Mouse (Mus musculus) thymus, adult 2 months (tissue): ENCODE measurements at regions not wholly inside any gene's neighbourhood (a gene's known extent, or its start where the extent isn't known, plus 50 kb on each side); places are given as distances from the start of the nearest gene placed in this dataset.

Experiments
- CTCF ChIP-seq: fragments of 200-500 bp; IDR thresholded peaks from 2 replicates; pipeline ENCODE4 v1.5.1; 2012; ENCODE audit warnings: mild to moderate bottlenecking, control low read depth, low read length, moderate library complexity, borderline replicate concordance; ENCODE audit not compliant: control insufficient read depth, poor library complexity, insufficient read depth; ENCODE audit errors: extremely low read depth
- POLR2A ChIP-seq: fragments of 200-500 bp; IDR thresholded peaks from 2 replicates; pipeline ENCODE4 v1.6.1; 2012; ENCODE audit warnings: mild to moderate bottlenecking, low read length, control low read depth, moderate library complexity; ENCODE audit not compliant: control insufficient read depth, poor library complexity, insufficient read depth; ENCODE audit errors: extremely low read depth

DNA sequence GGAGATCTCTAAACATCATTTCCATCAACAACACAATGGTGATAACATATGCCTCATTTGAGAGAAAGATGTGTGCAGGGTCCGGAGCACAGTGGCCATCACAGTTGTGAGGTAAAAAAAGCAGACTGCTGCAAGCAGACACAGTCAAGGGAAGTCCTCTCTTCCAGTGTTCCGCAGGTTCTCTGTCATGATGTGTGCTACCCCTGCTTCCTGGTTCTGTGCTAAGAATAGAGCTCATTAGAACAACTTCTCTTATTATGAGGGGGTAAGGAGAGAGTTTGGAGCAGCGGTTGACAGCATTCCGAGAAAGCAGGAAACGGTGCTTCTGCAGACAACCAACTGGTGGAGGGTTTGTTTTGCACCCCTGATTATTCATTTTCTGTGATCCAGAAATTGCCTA is 229.7 kb downstream of the Kif20b start:
- TF ChIP-seq POLR2A (no peak), CTCF (no peak)
